Mouse (Mus musculus): ENCODE measurements around the gene Rtn4rl1. TPM values are rescaled to one million over a fixed set of nuclear protein-coding genes. Genes with fewer than 3 reads are reported as not detected.

Rtn4rl1 gene
- polyA plus RNA-seq, 1 experiment from 2014 or later = 12.7 TPM

DNA sequence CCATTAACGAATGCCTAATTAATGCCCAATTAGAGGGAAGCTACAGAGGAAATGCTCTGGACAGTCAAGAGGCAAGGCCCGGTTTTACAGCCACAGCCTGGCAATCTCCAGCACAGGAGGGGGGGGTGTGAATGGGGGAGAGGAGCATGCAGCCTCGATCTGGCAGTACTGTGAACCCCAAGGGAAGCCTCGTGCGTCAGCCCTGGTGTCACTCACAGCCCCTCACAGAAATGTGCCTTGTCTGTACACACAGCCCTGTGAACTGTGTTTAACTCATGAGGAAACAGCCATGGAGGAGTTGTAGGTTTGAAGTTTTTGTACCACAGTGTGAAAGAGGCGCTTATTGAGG lies 70.4 kb downstream of the Rtn4rl1 start:
- no peak overlapping the region for H3K4me3 ChIP-seq (ENCODE audit: low read depth, low read length)
- peaks cover 22% of the 10 kb centered on the region for H3K4me1 ChIP-seq (ENCODE audit: control insufficient read depth, insufficient read depth, low read length)
- H3K9me3 ChIP-seq (ENCODE audit: control insufficient read depth, low read length) = no peaks in the 10 kb centered on the region
- no peak overlapping the region for H3K27ac ChIP-seq (ENCODE audit: low read depth, low read length)
- WGBS = 27% methylated on average over 6 of the region's 6 CpGs
- no peaks in the 10 kb centered on the region for H3K36me3 ChIP-seq (ENCODE audit: control insufficient read depth, insufficient read depth, low read length)
- ATAC-seq (ENCODE audit: low read depth) = no peak
- no peak overlapping the region for H3K4me2 ChIP-seq (ENCODE audit: low read depth, low read length)
- H3K9ac ChIP-seq (replicated peaks; ENCODE audit: low read depth, low read length) = no peak overlapping the region
- no peaks in the 10 kb centered on the region for H3K27me3 ChIP-seq (ENCODE audit: control insufficient read depth, insufficient read depth, low read length)

DNA sequence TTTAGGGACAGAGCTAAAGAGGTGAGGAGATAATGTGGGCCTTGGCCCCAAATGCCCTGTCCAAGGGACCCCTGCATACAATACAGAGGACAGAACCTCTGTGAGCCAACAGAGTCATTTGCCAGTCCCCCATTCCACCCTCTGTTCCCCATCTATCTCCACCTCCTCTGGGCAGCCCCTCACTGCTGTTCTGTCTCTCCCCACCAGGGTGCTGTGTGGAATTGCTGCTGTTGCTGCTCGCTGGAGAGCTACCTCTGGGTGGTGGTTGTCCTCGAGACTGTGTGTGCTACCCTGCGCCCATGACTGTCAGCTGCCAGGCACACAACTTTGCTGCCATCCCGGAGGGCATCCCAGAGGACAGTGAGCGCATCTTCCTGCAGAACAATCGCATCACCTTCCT lies 71.0 kb downstream of the Rtn4rl1 start:
- H3K36me3 ChIP-seq (ENCODE audit: control insufficient read depth, insufficient read depth, low read length) = no peaks in the 10 kb centered on the region
- no peak overlapping the region for H3K4me2 ChIP-seq (ENCODE audit: low read depth, low read length)
- H3K9ac ChIP-seq (replicated peaks; ENCODE audit: low read depth, low read length) = no peak overlapping the region
- H3K27ac ChIP-seq (ENCODE audit: low read depth, low read length) = no peak overlapping the region
- 77% methylated on average over 6 of the region's 6 CpGs for WGBS
- H3K27me3 ChIP-seq (ENCODE audit: control insufficient read depth, insufficient read depth, low read length) = no peaks in the 10 kb centered on the region
- no peaks in the 10 kb centered on the region for H3K9me3 ChIP-seq (ENCODE audit: control insufficient read depth, low read length)
- H3K4me3 ChIP-seq (ENCODE audit: low read depth, low read length) = no peak overlapping the region
- peaks cover 22% of the 10 kb centered on the region for H3K4me1 ChIP-seq (ENCODE audit: control insufficient read depth, insufficient read depth, low read length)
- ATAC-seq (ENCODE audit: low read depth) = no peak

- 71% methylated on average over 15 of the region's 15 CpGs for WGBS
- Histone ChIP-seq H3K9me3 (ENCODE audit: control insufficient read depth, low read length) (no peaks in the 10 kb centered on the region), H3K36me3 (ENCODE audit: control insufficient read depth, insufficient read depth, low read length) (no peaks in the 10 kb centered on the region), H3K4me3 (ENCODE audit: low read depth, low read length) (no peak overlapping the region), H3K9ac (replicated peaks; ENCODE audit: low read depth, low read length) (no peak overlapping the region), H3K27me3 (ENCODE audit: control insufficient read depth, insufficient read depth, low read length) (no peaks in the 10 kb centered on the region), H3K4me1 (ENCODE audit: control insufficient read depth, insufficient read depth, low read length) (peaks cover 16% of the 10 kb centered on the region), H3K4me2 (ENCODE audit: low read depth, low read length) (no peak overlapping the region), H3K27ac (ENCODE audit: low read depth, low read length) (no peak overlapping the region)
- ATAC-seq (ENCODE audit: low read depth) = no peak
These were observed 72.0 kb downstream of the Rtn4rl1 start for GRCm38 (mm10) chr11:75265545-75265944.

DNA sequence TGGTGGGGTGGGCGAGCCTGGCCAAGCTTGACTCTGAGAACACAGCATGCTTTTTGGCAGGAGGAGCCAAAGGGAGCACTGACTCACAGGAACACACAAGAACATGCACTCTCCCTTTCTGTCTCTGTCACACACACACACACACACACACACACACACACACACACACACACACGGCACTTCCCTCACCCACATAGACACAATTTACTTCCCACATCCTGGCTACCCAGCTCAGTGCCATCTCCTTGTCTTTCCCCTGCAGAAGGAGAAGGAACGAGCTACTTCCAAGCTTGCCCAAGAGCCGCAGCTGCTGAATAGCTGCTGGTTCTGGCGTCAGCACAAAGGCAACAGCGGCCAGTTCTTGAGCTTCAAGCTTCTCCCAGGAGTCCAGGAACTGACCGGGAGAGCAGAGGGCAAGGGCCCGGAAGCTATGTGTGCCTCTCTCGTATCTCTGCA lies 74.3 kb downstream of the Rtn4rl1 start:
- Histone ChIP-seq H3K9ac (replicated peaks; ENCODE audit: low read depth, low read length) (no peak overlapping the region), H3K9me3 (ENCODE audit: control insufficient read depth, low read length) (no peaks in the 10 kb centered on the region), H3K27ac (ENCODE audit: low read depth, low read length) (no peak overlapping the region), H3K4me3 (ENCODE audit: low read depth, low read length) (no peak overlapping the region), H3K4me1 (ENCODE audit: control insufficient read depth, insufficient read depth, low read length) (peaks cover 9% of the 10 kb centered on the region), H3K36me3 (ENCODE audit: control insufficient read depth, insufficient read depth, low read length) (no peaks in the 10 kb centered on the region), H3K4me2 (ENCODE audit: low read depth, low read length) (no peak overlapping the region), H3K27me3 (ENCODE audit: control insufficient read depth, insufficient read depth, low read length) (no peaks in the 10 kb centered on the region)
- ATAC-seq (ENCODE audit: low read depth) = no peak
- WGBS = 52% methylated on average over 9 of the region's 9 CpGs

- Histone ChIP-seq H3K27ac (ENCODE audit: low read depth, low read length) (no peak overlapping the region), H3K4me1 (ENCODE audit: control insufficient read depth, insufficient read depth, low read length) (peaks cover 7% of the 10 kb centered on the region), H3K9ac (replicated peaks; ENCODE audit: low read depth, low read length) (no peak overlapping the region), H3K36me3 (ENCODE audit: control insufficient read depth, insufficient read depth, low read length) (no peaks in the 10 kb centered on the region), H3K4me2 (ENCODE audit: low read depth, low read length) (no peak overlapping the region), H3K4me3 (ENCODE audit: low read depth, low read length) (no peak overlapping the region), H3K9me3 (ENCODE audit: control insufficient read depth, low read length) (no peaks in the 10 kb centered on the region), H3K27me3 (ENCODE audit: control insufficient read depth, insufficient read depth, low read length) (no peaks in the 10 kb centered on the region)
- no peak for ATAC-seq (ENCODE audit: low read depth)
- 78% methylated on average over 5 of the region's 5 CpGs for WGBS
These were observed 74.9 kb downstream of the Rtn4rl1 start for GRCm38 (mm10) chr11:75268492-75268891.

DNA sequence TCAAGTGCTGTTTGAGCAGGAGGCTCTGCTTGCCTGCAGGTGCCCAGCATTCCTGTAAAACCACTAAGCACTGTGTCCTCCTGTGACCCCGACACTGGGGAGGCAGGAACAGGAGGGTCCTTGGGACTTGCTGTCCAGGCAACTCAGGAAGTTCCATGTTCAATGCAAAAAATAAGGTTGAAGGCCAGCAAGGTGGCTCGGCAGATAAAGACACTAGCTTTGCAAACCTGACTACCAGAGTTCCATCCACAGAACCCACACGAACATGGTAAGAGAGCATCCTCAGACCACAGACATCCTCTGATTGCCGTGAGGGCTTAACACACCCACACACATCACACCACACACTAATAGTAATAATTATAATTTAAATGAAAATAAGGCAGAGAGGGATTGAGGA lies 75.6 kb downstream of the Rtn4rl1 start:
- Histone ChIP-seq H3K4me2 (ENCODE audit: low read depth, low read length) (no peak overlapping the region), H3K4me1 (ENCODE audit: control insufficient read depth, insufficient read depth, low read length) (peaks cover 8% of the 10 kb centered on the region; the same call in 1 of the 2 replicates), H3K27me3 (ENCODE audit: control insufficient read depth, insufficient read depth, low read length) (no peaks in the 10 kb centered on the region), H3K9ac (replicated peaks; ENCODE audit: low read depth, low read length) (no peak overlapping the region), H3K27ac (ENCODE audit: low read depth, low read length) (no peak overlapping the region), H3K9me3 (ENCODE audit: control insufficient read depth, low read length) (no peaks in the 10 kb centered on the region), H3K36me3 (ENCODE audit: control insufficient read depth, insufficient read depth, low read length) (no peaks in the 10 kb centered on the region), H3K4me3 (ENCODE audit: low read depth, low read length) (no peak overlapping the region)
- WGBS = 87% methylated on average over 4 of the region's 4 CpGs
- ATAC-seq (ENCODE audit: low read depth) = no peak

GRCm38 (mm10) chr11:75270276-75270984 lies 76.8 kb downstream of the Rtn4rl1 start:
- no peak overlapping the region for H3K27ac ChIP-seq (ENCODE audit: low read depth, low read length)
- WGBS = 68% methylated on average over 8 of the region's 8 CpGs
- H3K9me3 ChIP-seq (ENCODE audit: control insufficient read depth, low read length) = no peaks in the 10 kb centered on the region
- no peak for ATAC-seq (ENCODE audit: low read depth)
- no peaks in the 10 kb centered on the region for H3K27me3 ChIP-seq (ENCODE audit: control insufficient read depth, insufficient read depth, low read length)
- no peaks in the 10 kb centered on the region for H3K36me3 ChIP-seq (ENCODE audit: control insufficient read depth, insufficient read depth, low read length)
- no peak overlapping the region for H3K4me2 ChIP-seq (ENCODE audit: low read depth, low read length)
- H3K4me3 ChIP-seq (ENCODE audit: low read depth, low read length) = no peak overlapping the region
- no peak overlapping the region for H3K9ac ChIP-seq (replicated peaks; ENCODE audit: low read depth, low read length)
- peaks cover 11% of the 10 kb centered on the region; the same call in 1 of the 2 replicates for H3K4me1 ChIP-seq (ENCODE audit: control insufficient read depth, insufficient read depth, low read length)

DNA sequence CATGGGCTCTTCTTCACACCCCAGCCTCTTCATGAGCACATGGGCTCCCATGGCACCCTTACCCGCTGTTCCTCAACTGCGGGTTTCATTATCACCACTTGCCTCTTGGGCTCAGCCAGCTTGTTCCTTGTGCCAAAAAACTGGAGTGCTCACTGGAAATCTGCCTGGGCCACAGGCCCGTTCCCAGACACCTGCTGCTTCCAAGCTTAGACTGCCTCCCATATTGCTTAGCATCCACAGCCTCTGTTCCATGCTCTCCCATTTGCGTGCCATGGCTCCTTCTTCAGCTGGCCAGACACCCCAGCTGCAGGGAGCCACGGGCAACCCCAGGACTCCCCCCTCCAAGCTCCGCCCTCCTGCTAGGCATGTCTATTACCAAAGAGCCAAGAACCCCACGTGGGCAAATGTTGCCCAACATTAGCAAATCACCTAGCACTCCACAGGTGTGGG lies 77.4 kb downstream of the Rtn4rl1 start:
- Histone ChIP-seq H3K4me3 (ENCODE audit: low read depth, low read length) (no peak overlapping the region), H3K27ac (ENCODE audit: low read depth, low read length) (no peak overlapping the region), H3K27me3 (ENCODE audit: control insufficient read depth, insufficient read depth, low read length) (no peaks in the 10 kb centered on the region), H3K4me2 (ENCODE audit: low read depth, low read length) (no peak overlapping the region), H3K9me3 (ENCODE audit: control insufficient read depth, low read length) (no peaks in the 10 kb centered on the region), H3K36me3 (ENCODE audit: control insufficient read depth, insufficient read depth, low read length) (no peaks in the 10 kb centered on the region), H3K4me1 (ENCODE audit: control insufficient read depth, insufficient read depth, low read length) (peaks cover 11% of the 10 kb centered on the region; the same call in 1 of the 2 replicates), H3K9ac (replicated peaks; ENCODE audit: low read depth, low read length) (no peak overlapping the region)
- no peak for ATAC-seq (ENCODE audit: low read depth)
- WGBS = 68% methylated on average over 7 of the region's 7 CpGs

GRCm38 (mm10) chr11:75273466-75273865 lies 79.9 kb downstream of the Rtn4rl1 start:
- Histone ChIP-seq H3K4me1 (ENCODE audit: control insufficient read depth, insufficient read depth, low read length) (peaks cover 14% of the 10 kb centered on the region; the same call in 1 of the 2 replicates), H3K27ac (ENCODE audit: low read depth, low read length) (peak overlapping the region; percentile 58), H3K9me3 (ENCODE audit: control insufficient read depth, low read length) (no peaks in the 10 kb centered on the region), H3K4me2 (ENCODE audit: low read depth, low read length) (peak overlapping the region; percentile 1; the same call in 1 of the 2 replicates), H3K36me3 (ENCODE audit: control insufficient read depth, insufficient read depth, low read length) (no peaks in the 10 kb centered on the region), H3K9ac (replicated peaks; ENCODE audit: low read depth, low read length) (0 out of 2 replicates have a peak overlapping the region, but pooled peaks have one; percentile 17), H3K4me3 (ENCODE audit: low read depth, low read length) (no peak overlapping the region), H3K27me3 (ENCODE audit: control insufficient read depth, insufficient read depth, low read length) (no peaks in the 10 kb centered on the region)
- peak; percentile 41; the same call in 1 of the 2 replicates for ATAC-seq (ENCODE audit: low read depth)
- 3% methylated on average over 8 of the region's 8 CpGs for WGBS

All from neural tube, embryonic 14.5 days (tissue).